Mouse (Mus musculus) c-Kit-negative CD71-positive TER-119-positive erythroid progenitor cells, embryonic 14.5 days (primary cell): Measurements from ENCODE around the gene Fem1b.
A peak's percentile ranks its signal among the peaks of the same experiment; 100 is the strongest.

Experiments
- DNase-seq: peaks from one replicate; pipeline ENCODE4 v3.0.0-alpha.2; 2013; ENCODE audit warnings: low read depth, low spot score

Fem1b gene

GRCm38 (mm10) chr9:62781965-62782364, 29.8 kb downstream of the Fem1b start:
- no peak for DNase-seq

GRCm38 (mm10) chr9:62778721-62779120, 33.0 kb downstream of the Fem1b start:
- DNase-seq = no peak

GRCm38 (mm10) chr9:62777461-62777860, 34.3 kb downstream of the Fem1b start:
- peak; percentile 25 for DNase-seq

GRCm38 (mm10) chr9:62775464-62775863, 36.3 kb downstream of the Fem1b start:
- no peak for DNase-seq

- DNase-seq = no peak
Observed at GRCm38 (mm10) chr9:62772746-62773145, 39.0 kb downstream of the Fem1b start.

- no peak for DNase-seq
Observed at GRCm38 (mm10) chr9:62768361-62768760, 43.4 kb downstream of the Fem1b start.

- no peak for DNase-seq
Observed at GRCm38 (mm10) chr9:62767464-62767863, 44.3 kb downstream of the Fem1b start.

- no peak for DNase-seq
Observed at GRCm38 (mm10) chr9:62765346-62765745, 46.4 kb downstream of the Fem1b start.

- DNase-seq = no peak
Observed at GRCm38 (mm10) chr9:62763478-62763877, 48.3 kb downstream of the Fem1b start.

GRCm38 (mm10) chr9:62759601-62760000, 52.1 kb downstream of the Fem1b start:
- no peak for DNase-seq

GRCm38 (mm10) chr9:62758288-62758687, 53.4 kb downstream of the Fem1b start:
- no peak for DNase-seq

- DNase-seq = no peak
Observed at GRCm38 (mm10) chr9:62750381-62750780, 61.4 kb downstream of the Fem1b start.

- no peak for DNase-seq
Observed at GRCm38 (mm10) chr9:62749666-62750065, 62.1 kb downstream of the Fem1b start.

- DNase-seq = no peak
Observed at GRCm38 (mm10) chr9:62746646-62747045, 65.1 kb downstream of the Fem1b start.

- DNase-seq = peak; percentile 8
Observed at GRCm38 (mm10) chr9:62744558-62745275, 67.0 kb downstream of the Fem1b start.
